Mouse (Mus musculus) layer of hippocampus, adult 9-11 months (tissue): ENCODE measurements around the gene Catspere2.
"Not testable (repeated sequence)": the region's sequence is repeated elsewhere in the genome, so short reads cannot be mapped to it uniquely, and the experiment has no call there.

Experiments used
- DNase-seq: peaks from one replicate; pipeline ENCODE4 v3.0.0; 2022

The Catspere2 gene

GRCm38 (mm10) chr1:177983024-177983450, at the start of gene Catspere2:
Catspere2 (plus strand) TSS chr1:177983423.
- peak; percentile 98 for DNase-seq

DNA sequence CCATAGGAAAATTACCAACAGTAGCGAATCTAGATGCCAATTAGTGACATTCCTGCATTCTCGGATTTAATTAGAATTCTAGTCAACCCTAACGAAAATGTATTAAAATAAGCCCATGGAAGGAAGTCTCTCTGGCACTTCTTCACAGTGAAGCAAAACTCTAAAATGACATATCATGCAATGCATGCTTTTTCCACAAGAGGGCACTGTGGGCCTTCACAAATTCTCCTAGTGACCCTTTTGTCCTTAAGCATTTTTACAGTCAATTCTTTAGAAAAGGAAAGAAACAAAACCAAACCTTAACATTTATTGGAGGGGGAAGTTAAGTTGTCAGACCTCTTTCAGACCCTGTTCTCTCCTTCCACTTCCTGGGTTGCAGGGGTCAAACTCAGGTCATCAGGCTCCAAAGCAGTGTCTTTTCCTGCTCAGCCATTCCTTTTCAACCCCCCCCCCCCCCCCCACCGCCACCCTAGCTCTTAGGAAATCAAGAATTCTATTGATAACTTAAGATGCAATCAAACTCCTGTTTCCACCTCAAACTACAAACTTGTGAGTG, 42.7 kb upstream of the Catspere2 start:
- not testable (repeated sequence) for DNase-seq

DNA sequence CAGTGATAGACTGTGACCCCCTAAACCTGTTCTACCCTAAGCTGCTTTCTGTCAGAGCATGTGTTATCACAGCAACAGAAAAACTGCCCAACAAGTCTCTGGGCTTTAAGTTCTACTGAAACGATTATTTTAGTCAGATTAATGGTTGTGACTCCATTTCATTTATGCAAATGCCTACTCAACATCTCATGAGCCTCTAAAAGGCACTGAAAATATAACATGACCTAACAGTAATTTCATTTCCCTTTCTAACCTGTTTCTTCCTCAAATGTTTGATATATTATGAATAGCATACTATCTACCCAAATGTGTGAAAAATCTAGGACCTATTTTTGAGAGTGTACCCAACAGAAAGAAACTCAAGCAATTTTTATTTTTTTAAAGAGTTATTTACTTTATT, 1.9 kb upstream of the Catspere2 start:
- no peak for DNase-seq

DNA sequence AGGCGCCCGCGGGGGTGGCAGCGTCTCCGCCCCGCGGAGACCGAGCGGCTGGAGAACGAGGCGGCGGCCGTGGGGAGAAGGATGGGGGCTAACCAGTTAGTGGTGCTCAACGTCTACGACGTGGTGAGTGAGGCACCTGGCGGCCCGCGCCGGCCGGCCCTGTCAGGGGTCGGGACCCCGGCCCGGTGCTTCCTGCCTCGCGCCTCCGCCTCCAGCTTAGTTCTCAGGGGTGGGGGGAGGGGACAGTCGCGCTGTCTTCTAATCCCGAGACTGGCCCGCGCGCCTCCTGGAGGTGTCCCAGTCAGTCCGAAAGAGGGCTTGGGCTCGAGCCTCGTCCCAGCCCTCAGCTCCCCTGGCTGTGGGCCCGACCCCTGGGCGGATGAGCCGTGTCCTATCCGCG, 359 bp downstream of the Catspere2 start:
- DNase-seq, result not testable (repeated sequence)

DNA sequence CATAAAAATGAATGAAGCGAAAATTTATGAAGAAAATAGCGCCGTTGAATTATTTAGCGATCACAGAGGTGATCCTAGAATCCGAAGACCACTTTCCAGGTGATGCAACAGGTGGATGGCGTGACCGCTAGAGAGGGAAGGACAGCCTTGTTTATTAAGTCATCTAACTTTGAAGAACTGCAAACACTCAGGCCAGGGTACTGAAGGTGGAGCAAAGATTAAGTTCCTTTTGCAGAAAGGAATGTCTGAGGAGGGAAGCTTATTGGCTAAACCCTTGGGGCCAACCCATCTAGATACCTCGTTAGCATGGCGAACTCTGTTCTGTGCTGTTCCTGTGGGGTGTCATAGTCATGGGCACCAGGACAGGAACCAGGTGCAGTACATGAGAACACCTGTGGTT, 983 bp downstream of the Catspere2 start:
- DNase-seq, result no peak

DNA sequence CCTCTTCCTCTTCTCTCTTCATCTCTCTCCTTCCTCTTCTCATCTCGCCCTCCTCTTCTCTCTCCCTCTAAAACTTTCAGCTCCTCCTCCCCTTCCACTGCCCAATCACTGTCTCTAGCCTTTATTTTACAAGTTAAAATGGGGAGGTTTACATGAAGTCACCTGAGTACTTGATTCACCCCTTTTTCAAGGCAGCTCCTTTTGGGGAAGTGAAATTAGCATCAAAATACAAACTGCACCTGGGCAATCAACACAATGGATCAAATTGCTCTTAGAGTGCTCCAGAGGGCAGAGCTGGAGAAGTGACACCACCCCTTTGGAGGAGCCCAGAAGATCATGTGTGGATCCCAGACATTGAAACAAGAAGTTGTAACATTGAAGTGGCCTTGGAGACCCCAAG, 4.3 kb downstream of the Catspere2 start:
- DNase-seq, result not testable (repeated sequence)

GRCm38 (mm10) chr1:178072798-178073197, 89.6 kb downstream of the Catspere2 start:
- DNase-seq, result not testable (repeated sequence)

DNA sequence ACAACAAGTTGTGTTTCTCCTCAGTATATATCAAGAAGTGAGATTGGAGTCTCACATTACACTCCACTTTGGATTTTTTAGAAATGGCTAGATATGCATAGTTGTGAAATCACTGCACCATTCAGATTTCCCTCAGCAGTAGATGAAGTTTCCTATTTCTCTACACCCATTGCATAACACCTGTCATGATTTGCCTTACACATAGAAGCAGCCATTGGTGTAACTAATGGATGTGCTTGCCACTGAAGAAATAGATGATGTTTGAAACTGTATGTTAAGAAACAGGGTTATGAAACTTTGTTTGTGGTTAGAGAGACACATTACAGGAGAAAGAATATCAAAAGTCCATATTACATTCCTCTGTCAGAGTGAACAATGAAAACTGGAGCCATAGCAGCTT, 114.6 kb downstream of the Catspere2 start:
- DNase-seq, result not testable (repeated sequence)

DNA sequence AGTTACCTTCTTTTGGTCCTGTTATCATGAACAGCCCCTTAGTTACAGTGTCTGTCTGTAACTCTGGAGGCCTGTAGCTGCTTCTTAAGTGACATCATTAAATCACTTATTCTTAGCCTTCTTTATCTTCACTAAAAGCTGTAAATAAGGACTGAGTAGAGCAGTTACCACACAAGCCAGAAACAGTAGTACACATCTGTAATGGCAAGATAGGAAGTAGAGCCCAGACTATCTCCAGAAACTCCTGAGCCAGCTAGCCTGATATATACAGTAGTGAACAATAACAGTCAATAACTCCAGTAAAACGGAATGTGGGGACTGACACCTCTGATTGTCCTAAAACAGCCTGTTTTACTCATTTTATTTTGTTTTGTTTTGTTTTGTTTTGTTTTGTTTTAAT, 125.3 kb downstream of the Catspere2 start:
- not testable (repeated sequence) for DNase-seq

DNA sequence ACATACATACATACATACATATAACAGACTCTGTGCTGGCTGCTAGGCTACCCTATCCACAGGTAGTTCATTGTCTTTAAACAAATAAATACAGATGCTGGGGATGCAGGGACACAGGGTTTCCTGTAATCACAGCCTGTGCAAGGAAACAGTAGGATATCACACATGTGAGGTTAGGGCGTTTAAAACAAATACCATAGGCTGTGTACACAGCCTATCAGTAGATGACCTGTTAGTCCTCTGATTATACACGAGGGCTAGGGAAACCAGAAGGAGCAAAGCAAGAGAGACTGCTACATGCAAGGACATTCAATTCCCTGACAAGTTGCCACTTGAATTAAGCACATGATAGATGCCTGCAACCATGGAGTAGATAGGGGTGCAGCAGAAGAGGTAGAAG, 139.0 kb downstream of the Catspere2 start:
- not testable (repeated sequence) for DNase-seq

- DNase-seq, result no peak
Measured at GRCm38 (mm10) chr1:178134288-178134687, 151.1 kb downstream of the Catspere2 start.

GRCm38 (mm10) chr1:178146513-178146912, 163.3 kb downstream of the Catspere2 start:
- peak; percentile 6 for DNase-seq

- not testable (repeated sequence) for DNase-seq
Measured at GRCm38 (mm10) chr1:178146915-178147314, 163.7 kb downstream of the Catspere2 start.

GRCm38 (mm10) chr1:178182251-178182650, 199.0 kb downstream of the Catspere2 start:
- no peak for DNase-seq

GRCm38 (mm10) chr1:178185591-178185990, 202.4 kb downstream of the Catspere2 start:
- DNase-seq, result no peak

- peak; percentile 99 for DNase-seq
Measured at GRCm38 (mm10) chr1:178187216-178187791, 204.1 kb downstream of the Catspere2 start, which contains the start of gene Desi2. Desi2 (plus strand) TSS chr1:178187417.

GRCm38 (mm10) chr1:178187810-178188209, 204.6 kb downstream of the Catspere2 start:
- DNase-seq, result not testable (repeated sequence)

GRCm38 (mm10) chr1:178188386-178188785, 205.2 kb downstream of the Catspere2 start:
- DNase-seq, result no peak

DNA sequence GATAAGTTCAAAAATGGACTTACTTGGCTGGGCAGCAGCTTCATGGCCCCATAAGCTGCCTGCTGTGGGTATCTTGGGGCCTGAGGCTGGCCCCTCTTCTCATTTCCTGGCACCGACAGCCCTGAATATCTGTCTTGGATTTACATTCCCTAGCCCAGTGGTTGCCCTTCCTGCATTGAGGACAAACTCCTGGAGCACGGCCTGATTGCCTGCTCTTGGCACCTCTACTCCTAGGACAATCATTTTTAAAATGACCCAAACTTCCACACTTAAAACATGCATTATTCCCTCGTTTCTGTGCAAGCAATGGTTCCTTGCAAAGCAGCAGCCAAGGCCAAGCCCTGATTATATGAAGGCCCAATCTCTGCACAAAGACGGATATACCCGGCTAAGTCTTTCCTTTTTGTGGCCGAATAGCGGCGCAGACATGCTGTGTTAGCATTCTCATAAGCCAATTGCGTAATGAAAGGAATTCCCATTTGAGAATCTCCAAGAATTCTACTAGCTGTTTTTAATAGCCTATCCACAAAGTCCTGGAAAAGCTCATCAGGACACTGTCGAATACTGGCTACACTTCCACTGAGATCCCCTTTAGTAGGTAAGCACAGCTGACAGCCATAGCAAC, 222.6 kb downstream of the Catspere2 start:
- no peak for DNase-seq

GRCm38 (mm10) chr1:178207856-178208255, 224.6 kb downstream of the Catspere2 start:
- not testable (repeated sequence) for DNase-seq

DNA sequence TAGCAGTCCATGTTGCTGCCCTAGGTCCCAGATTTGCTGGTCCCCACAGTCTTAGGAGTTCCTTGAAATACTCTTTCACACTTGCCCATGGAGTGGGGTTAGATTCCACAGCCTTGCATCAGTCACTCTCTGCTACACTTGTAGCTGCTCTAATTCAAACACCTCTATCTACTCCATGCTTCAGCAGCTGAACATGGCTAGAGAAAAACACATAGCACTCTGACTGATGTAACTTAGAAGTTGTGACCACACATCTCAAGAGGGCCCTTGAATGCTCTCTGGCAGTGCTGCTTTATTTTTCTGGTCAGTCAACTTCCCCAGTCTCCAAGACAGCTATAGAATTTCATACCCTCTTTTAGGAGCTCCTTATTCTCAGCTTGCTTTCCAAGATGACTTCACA, 226.7 kb downstream of the Catspere2 start:
- no peak for DNase-seq

- DNase-seq, result no peak
Measured at GRCm38 (mm10) chr1:178217157-178217556, 233.9 kb downstream of the Catspere2 start.

- DNase-seq, result no peak
Measured at GRCm38 (mm10) chr1:178218305-178218704, 235.1 kb downstream of the Catspere2 start.
